Mouse (Mus musculus): ENCODE data around the gene Pomgnt1. TPM values are rescaled to one million over a fixed set of nuclear protein-coding genes. Genes with fewer than 3 reads are reported as not detected.

Pomgnt1 gene
- polyA plus RNA-seq (2014; fragmentation: Illumina TruSeq; extraction: RNeasy Lipid Tissue Mini Kit (QIAGEN cat#74804); ENCODE audit: low read depth, low replicate concordance) = 54.1 TPM

DNA sequence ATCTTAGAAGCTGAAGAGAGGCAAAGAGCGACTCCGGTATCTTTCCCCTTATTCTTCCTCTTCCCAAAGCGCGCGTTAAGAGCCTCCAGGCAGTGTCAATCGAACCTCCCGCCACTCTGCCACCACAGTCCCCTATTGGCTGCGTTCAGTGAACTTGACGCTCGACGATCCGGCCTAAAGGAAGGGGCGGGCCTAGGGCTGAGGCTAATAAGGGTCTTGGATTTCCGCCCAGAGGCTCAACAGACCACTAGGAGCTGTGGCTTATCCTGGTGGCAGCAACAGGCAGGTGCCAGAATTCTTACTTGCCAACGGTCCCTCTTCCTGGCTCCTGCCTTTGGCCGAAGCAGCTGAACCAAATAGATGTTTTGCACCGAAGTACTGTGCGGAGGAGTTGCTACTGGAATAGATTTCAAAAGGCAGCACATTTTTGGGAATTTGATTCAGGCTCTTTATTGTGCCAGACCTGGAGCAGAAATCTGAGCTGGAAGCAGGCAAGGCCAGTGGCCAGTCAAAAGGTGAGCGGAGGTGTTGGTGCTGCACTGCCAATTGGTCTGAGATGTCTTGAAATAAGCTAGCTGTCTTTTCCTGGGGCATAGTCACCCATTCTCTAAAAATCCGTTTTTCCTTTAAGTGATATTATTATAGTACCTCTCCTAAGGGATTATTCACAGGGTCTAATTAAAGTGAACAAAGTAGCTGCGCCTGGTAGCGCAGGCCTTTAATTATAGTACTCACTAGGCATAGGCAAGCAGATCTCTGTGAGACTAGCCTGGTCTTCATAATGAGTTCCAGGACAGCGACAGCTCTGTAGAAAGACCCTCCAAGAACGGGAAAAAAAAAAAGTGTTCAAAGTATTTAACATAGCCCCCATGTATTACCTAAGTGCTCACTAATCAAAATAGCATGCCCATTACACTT, at the start of gene Pomgnt1, which contains the start of gene Rad54l:
TSS of gene Pomgnt1 (plus strand) at position 239 of the 918 bp plus-strand sequence.
TSS of gene Rad54l (minus strand) at position 89 of the 918 bp plus-strand sequence.

DNA sequence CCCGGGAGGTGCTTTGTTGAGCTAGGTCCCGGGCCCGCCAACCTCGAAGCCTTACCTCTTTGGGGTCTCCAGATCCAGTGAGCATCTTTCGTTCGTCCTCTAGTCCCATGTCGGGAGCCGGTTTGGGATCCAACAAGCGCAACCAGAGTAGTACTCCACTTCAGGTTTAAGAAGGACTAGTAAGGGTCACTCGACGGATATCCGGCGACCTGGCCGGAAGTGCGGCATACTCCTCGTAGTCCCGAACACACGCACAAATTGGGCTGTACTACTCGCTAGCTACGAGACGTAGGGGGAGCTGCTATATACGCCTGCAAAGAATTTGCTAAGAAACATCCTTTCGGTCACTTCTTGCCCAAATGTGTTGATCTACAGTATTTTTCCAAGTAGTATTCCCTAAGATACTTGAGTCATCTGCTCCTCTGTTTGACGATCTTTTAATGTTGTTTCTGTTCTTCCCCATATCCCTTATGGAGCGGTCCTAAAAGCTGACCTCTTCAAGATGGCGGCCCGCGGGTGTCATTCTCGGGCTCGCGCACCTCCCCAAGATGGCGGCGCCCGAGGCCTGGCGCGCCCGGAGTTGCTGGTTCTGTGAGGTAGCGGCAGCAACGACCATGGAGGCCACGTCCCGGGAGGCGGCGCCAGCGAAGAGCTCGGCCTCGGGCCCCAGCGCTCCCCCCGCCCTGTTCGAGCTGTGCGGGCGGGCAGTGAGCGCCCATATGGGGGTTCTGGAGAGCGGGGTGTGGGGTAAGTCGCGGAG, 48.6 kb upstream of the Pomgnt1 start, which contains the start of the genes Uqcrh and Lrrc41:
TSS of gene Uqcrh (minus strand) at position 211 of the 760 bp plus-strand sequence.
TSS of gene Lrrc41 (plus strand) at position 409 of the 760 bp plus-strand sequence.

DNA sequence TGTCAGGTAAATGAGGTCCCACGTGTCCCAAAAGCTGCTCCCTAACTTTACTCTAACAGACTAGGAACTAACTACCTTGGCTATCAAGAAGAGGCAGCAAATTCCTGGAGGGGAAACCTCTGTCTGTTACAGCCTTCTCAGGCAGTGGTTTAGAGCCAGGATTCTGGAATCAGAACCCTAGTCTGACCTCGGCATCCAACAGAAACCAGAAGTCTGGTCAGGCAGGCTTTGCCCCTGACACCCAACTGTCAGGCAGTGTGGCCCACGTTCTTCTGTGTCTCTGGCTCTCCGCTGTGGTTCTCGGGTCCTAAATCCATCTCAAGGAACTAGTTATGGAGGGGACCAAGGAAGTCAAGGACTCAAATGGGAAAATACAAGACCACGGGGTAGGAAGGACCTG, 27.6 kb downstream of the Pomgnt1 start, which contains the start of gene Lurap1:
TSS of gene Lurap1 (minus strand) at position 101 of the 400 bp plus-strand sequence.

GRCm38 (mm10) chr4:116167404-116167803, 43.8 kb downstream of the Pomgnt1 start, which contains the start of gene Tspan1:
TSS of gene Tspan1 (minus strand) at chr4:116167601.

GRCm38 (mm10) chr4:116173072-116173471, 49.4 kb downstream of the Pomgnt1 start, which contains the start of the genes 1700042G07Rik and Gm49337:
TSS of gene 1700042G07Rik (plus strand) at chr4:116173372.
TSS of gene Gm49337 (plus strand) at chr4:116173384.

Other genes starting within 250 kb of the Pomgnt1 start
- gene Kncn, start 239.4 kb upstream of the Pomgnt1 start, polyA plus RNA-seq (2014; fragmentation: Illumina TruSeq; extraction: RNeasy Lipid Tissue Mini Kit (QIAGEN cat#74804); ENCODE audit: low read depth, low replicate concordance) = not detected
- gene 6430628N08Rik, start 233.2 kb upstream of the Pomgnt1 start, polyA plus RNA-seq (2014; fragmentation: Illumina TruSeq; extraction: RNeasy Lipid Tissue Mini Kit (QIAGEN cat#74804); ENCODE audit: low read depth, low replicate concordance) = not detected
- gene Dmbx1, start 183.9 kb upstream of the Pomgnt1 start, polyA plus RNA-seq (2014; fragmentation: Illumina TruSeq; extraction: RNeasy Lipid Tissue Mini Kit (QIAGEN cat#74804); ENCODE audit: low read depth, low replicate concordance) = not detected
- gene Faah, start 105.9 kb upstream of the Pomgnt1 start, polyA plus RNA-seq (2014; fragmentation: Illumina TruSeq; extraction: RNeasy Lipid Tissue Mini Kit (QIAGEN cat#74804); ENCODE audit: low read depth, low replicate concordance) = 0.21 TPM
- 35.2 TPM for gene Nsun4, start 70.0 kb upstream of the Pomgnt1 start, polyA plus RNA-seq (2014; fragmentation: Illumina TruSeq; extraction: RNeasy Lipid Tissue Mini Kit (QIAGEN cat#74804); ENCODE audit: low read depth, low replicate concordance)
- 3,046 TPM for gene Uqcrh, start 48.8 kb upstream of the Pomgnt1 start, polyA plus RNA-seq (2014; fragmentation: Illumina TruSeq; extraction: RNeasy Lipid Tissue Mini Kit (QIAGEN cat#74804); ENCODE audit: low read depth, low replicate concordance)
- gene Lrrc41, start 48.6 kb upstream of the Pomgnt1 start, polyA plus RNA-seq (2014; fragmentation: Illumina TruSeq; extraction: RNeasy Lipid Tissue Mini Kit (QIAGEN cat#74804); ENCODE audit: low read depth, low replicate concordance) = 20.1 TPM
- 0.10 TPM for gene Rad54l, start 150 bp upstream of the Pomgnt1 start, polyA plus RNA-seq (2014; fragmentation: Illumina TruSeq; extraction: RNeasy Lipid Tissue Mini Kit (QIAGEN cat#74804); ENCODE audit: low read depth, low replicate concordance)
- 1.9 TPM for gene Lurap1, start 27.5 kb downstream of the Pomgnt1 start, polyA plus RNA-seq (2014; fragmentation: Illumina TruSeq; extraction: RNeasy Lipid Tissue Mini Kit (QIAGEN cat#74804); ENCODE audit: low read depth, low replicate concordance)
- gene Tspan1, start 43.8 kb downstream of the Pomgnt1 start, polyA plus RNA-seq (2014; fragmentation: Illumina TruSeq; extraction: RNeasy Lipid Tissue Mini Kit (QIAGEN cat#74804); ENCODE audit: low read depth, low replicate concordance) = not detected
- gene 1700042G07Rik, start 49.5 kb downstream of the Pomgnt1 start, polyA plus RNA-seq (2014; fragmentation: Illumina TruSeq; extraction: RNeasy Lipid Tissue Mini Kit (QIAGEN cat#74804); ENCODE audit: low read depth, low replicate concordance) = not detected
- not detected for gene Gm49337, start 49.5 kb downstream of the Pomgnt1 start, polyA plus RNA-seq (2014; fragmentation: Illumina TruSeq; extraction: RNeasy Lipid Tissue Mini Kit (QIAGEN cat#74804); ENCODE audit: low read depth, low replicate concordance)
- gene Pik3r3, start 97.8 kb downstream of the Pomgnt1 start, polyA plus RNA-seq (2014; fragmentation: Illumina TruSeq; extraction: RNeasy Lipid Tissue Mini Kit (QIAGEN cat#74804); ENCODE audit: low read depth, low replicate concordance) = 7.9 TPM

Data from heart, adult 10 weeks (tissue).